Mouse (Mus musculus): ENCODE results near the gene Vmn1r210. TPM values are rescaled to one million over a fixed set of nuclear protein-coding genes. Genes with fewer than 3 reads are reported as not detected.

Vmn1r210 gene
- polyA plus RNA-seq (2012; ENCODE audit: low replicate concordance) = not detected in 2 replicates

DNA sequence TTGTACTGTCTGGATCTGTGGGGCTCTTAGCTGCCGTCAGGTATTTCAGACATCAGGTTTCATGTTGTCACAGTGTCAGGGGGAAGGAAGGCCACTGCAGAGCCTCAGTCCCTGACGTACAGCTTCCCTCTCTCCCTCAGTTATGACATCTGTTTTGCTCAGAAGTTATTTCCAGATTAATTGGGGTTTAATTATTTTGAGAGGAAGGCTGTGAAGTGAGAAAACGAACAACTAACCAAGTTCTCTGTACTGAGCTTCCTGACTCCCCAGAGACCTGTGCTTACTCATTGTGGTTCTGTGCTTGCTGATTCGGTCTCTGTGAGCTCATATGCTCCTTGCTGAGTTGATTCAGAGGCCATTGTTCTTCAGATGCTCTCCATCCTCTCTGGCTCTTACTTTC, at the start of gene Vmn1r210:
Gene Vmn1r210, minus strand, starts transcription at position 101 of the 400 bp plus-strand sequence.

DNA sequence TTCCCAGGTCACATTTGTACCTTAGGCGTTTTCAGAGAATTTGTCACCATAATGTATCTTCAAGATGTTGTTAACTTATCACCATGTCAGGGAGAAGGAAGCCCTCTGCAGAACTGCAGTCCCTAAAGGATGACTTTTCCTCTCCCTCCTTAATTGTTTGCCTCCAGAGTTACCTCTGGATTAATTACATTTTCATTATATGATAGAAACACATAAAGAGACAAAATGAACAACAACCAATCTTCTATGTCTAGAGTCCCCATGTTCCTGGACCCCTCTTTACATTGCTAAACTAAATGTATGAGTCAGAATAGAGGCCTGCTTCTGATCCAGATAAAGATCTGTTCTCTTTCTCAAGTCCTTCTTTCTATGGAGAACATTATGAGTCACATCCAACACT, 26.3 kb upstream of the Vmn1r210 start, which contains the start of gene Vmn1r211:
Gene Vmn1r211, minus strand, starts transcription at position 101 of the 400 bp plus-strand sequence.

DNA sequence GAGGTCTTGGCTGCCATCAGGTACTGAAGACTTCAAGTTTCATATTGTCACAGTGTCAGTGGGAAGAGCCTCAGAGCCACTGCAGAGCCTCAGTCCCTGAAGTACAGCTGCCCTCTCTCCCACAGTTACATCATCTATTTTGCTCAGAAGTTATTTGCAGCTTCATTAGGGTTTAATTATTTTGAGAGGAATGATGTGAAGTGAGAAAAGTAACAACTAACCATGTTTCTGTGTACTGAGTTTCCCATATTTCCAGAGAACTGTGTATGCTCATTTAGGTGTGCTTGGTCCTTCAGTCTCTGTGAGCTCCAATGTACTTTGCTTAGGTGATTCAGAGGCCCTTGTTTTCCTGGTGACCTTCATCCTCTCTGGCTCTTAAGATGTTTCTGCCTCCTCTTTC, 21.6 kb downstream of the Vmn1r210 start, which contains the start of gene Vmn1r209:
Gene Vmn1r209, minus strand, starts transcription at position 101 of the 400 bp plus-strand sequence.

GRCm38 (mm10) chr13:22777300-22777699, 53.8 kb downstream of the Vmn1r210 start, which contains the start of gene Vmn1r208:
Gene Vmn1r208 (minus strand): TSS chr13:22777400.

Other genes with a start within 250 kb of the Vmn1r210 start
- not detected in 2 replicates for gene Vmn1r205, start 238.3 kb downstream of the Vmn1r210 start, polyA plus RNA-seq (2012; ENCODE audit: low replicate concordance)
- not detected in 2 replicates for gene Vmn1r206, start 207.1 kb downstream of the Vmn1r210 start, polyA plus RNA-seq (2012; ENCODE audit: low replicate concordance)
- not detected in 2 replicates for gene Vmn1r207-ps, start 101.7 kb downstream of the Vmn1r210 start, polyA plus RNA-seq (2012; ENCODE audit: low replicate concordance)
- not detected in 2 replicates for gene Vmn1r208, start 53.9 kb downstream of the Vmn1r210 start, polyA plus RNA-seq (2012; ENCODE audit: low replicate concordance)
- not detected in 2 replicates for gene Vmn1r209, start 21.7 kb downstream of the Vmn1r210 start, polyA plus RNA-seq (2012; ENCODE audit: low replicate concordance)
- not detected in 2 replicates for gene Vmn1r211, start 26.2 kb upstream of the Vmn1r210 start, polyA plus RNA-seq (2012; ENCODE audit: low replicate concordance)
- gene Vmn1r212, start 52.9 kb upstream of the Vmn1r210 start, polyA plus RNA-seq (2012; ENCODE audit: low replicate concordance) = not detected in 2 replicates
- gene Vmn1r213, start 176.3 kb upstream of the Vmn1r210 start, polyA plus RNA-seq (2012; ENCODE audit: low replicate concordance) = not detected in 2 replicates
- not detected in 2 replicates for gene Vmn1r214, start 199.1 kb upstream of the Vmn1r210 start, polyA plus RNA-seq (2012; ENCODE audit: low replicate concordance)
- not detected in 2 replicates for gene Vmn1r215, start 236.7 kb upstream of the Vmn1r210 start, polyA plus RNA-seq (2012; ENCODE audit: low replicate concordance)